Mouse (Mus musculus): ENCODE measurements around the gene Aif1. TPM values are rescaled to one million over a fixed set of nuclear protein-coding genes. Genes with fewer than 3 reads are reported as not detected.

The Aif1 gene
- polyA plus RNA-seq, 1 experiment from 2014 or later, result 3.9 TPM

DNA sequence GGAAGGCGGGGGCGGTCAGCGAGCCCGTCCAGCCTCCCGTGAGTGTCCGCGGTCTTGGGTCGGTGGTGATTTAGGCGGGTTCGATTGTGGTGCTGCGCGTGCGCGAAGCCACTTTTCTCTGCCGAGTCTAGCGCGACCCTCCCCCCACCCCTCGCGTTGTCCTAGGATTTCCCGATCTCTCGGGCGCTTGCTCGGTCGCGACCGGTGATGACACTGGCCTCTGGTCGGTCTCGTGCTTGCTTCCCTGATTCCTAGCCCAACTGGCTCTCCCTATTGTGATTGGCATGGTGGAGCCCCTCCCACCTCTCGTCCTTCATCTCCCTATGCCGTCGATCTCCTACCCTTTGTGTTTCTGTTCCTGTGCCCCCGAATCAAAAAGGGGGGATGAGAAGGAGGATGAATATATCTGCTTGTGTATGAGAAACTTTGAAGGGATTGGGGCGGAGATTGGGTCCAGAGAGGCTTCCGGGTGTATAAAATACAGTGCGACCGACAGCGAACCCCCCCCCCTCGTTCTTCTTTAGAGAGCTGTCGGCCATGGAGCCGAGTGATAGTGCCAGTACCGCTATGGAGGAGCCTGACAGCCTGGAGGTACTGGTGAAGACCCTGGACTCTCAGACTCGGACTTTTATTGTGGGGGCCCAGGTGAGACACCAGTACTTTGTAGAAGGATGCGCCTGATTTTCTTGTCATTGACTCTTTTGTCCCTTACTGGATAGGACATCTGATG is 40.1 kb downstream of the Aif1 start:
- peak overlapping the region; percentile 81 for H3K27ac ChIP-seq (replicated peaks; ENCODE audit: low read depth, low read length)
- WGBS, result under 1% methylated on average over 40 of the region's 43 CpGs
- ATAC-seq (ENCODE audit: insufficient number of reproducible peaks, low FRiP score, low TSS enrichment, low read depth), result peak; percentile 61; the same call in 1 of the 2 replicates
- H3K27me3 ChIP-seq (ENCODE audit: control insufficient read depth, insufficient read depth, low read length), result no peaks in the 10 kb centered on the region
- H3K9ac ChIP-seq (ENCODE audit: low read length), result peak overlapping the region; percentile 64
- peaks cover 22% of the 10 kb centered on the region for H3K36me3 ChIP-seq (ENCODE audit: control insufficient read depth, insufficient read depth, low read length)
- H3K9me3 ChIP-seq (ENCODE audit: control insufficient read depth, low read length), result no peaks in the 10 kb centered on the region
- no peak for DNase-seq (ENCODE audit: low spot score)
- H3K4me3 ChIP-seq (ENCODE audit: low read depth, low read length), result peak overlapping the region; percentile 62
- H3K4me1 ChIP-seq (ENCODE audit: control insufficient read depth, insufficient read depth, low read length), result peaks cover 8% of the 10 kb centered on the region
- peak overlapping the region; percentile 62 for H3K4me2 ChIP-seq (ENCODE audit: low read depth, severe bottlenecking)

GRCm38 (mm10) chr17:35134801-35135590 is 40.9 kb downstream of the Aif1 start, which contains the start of gene Bag6:
Bag6 (plus strand) TSS chr17:35135178.
- Histone ChIP-seq H3K4me1 (ENCODE audit: control insufficient read depth, insufficient read depth, low read length) (peaks cover 8% of the 10 kb centered on the region), H3K9ac (ENCODE audit: low read length) (peak within 1 kb of the TSS; percentile 64), H3K36me3 (ENCODE audit: control insufficient read depth, insufficient read depth, low read length) (peaks cover 14% of the 10 kb centered on the region), H3K4me2 (ENCODE audit: low read depth, severe bottlenecking) (peak within 1 kb of the TSS; percentile 62), H3K4me3 (ENCODE audit: low read depth, low read length) (peak within 1 kb of the TSS; percentile 62), H3K9me3 (ENCODE audit: control insufficient read depth, low read length) (no peaks in the 10 kb centered on the region), H3K27me3 (ENCODE audit: control insufficient read depth, insufficient read depth, low read length) (no peaks in the 10 kb centered on the region), H3K27ac (replicated peaks; ENCODE audit: low read depth, low read length) (peak within 1 kb of the TSS; percentile 81)
- WGBS, result under 1% methylated on average over 66 of the region's 66 CpGs
- DNase-seq (ENCODE audit: low spot score) (peak; percentile 96), ATAC-seq (ENCODE audit: insufficient number of reproducible peaks, low FRiP score, low TSS enrichment, low read depth) (peak; percentile 90)

GRCm38 (mm10) chr17:35133517-35133916 is 42.4 kb downstream of the Aif1 start:
- DNase-seq (ENCODE audit: low spot score) (no peak), ATAC-seq (ENCODE audit: insufficient number of reproducible peaks, low FRiP score, low TSS enrichment, low read depth) (no peak)
- Histone ChIP-seq H3K27ac (replicated peaks; ENCODE audit: low read depth, low read length) (no peak overlapping the region), H3K36me3 (ENCODE audit: control insufficient read depth, insufficient read depth, low read length) (peaks cover 2% of the 10 kb centered on the region; the same call in 1 of the 2 replicates), H3K27me3 (ENCODE audit: control insufficient read depth, insufficient read depth, low read length) (no peaks in the 10 kb centered on the region), H3K9ac (ENCODE audit: low read length) (no peak overlapping the region), H3K4me2 (ENCODE audit: low read depth, severe bottlenecking) (no peak overlapping the region), H3K9me3 (ENCODE audit: control insufficient read depth, low read length) (no peaks in the 10 kb centered on the region), H3K4me3 (ENCODE audit: low read depth, low read length) (no peak overlapping the region), H3K4me1 (ENCODE audit: control insufficient read depth, insufficient read depth, low read length) (peaks cover 8% of the 10 kb centered on the region)
- 94% methylated on average over 7 of the region's 7 CpGs for WGBS

GRCm38 (mm10) chr17:35132174-35132560 is 43.7 kb downstream of the Aif1 start:
- no peak overlapping the region for H3K9ac ChIP-seq (ENCODE audit: low read length)
- H3K36me3 ChIP-seq (ENCODE audit: control insufficient read depth, insufficient read depth, low read length), result no peaks in the 10 kb centered on the region
- no peak overlapping the region for H3K4me2 ChIP-seq (ENCODE audit: low read depth, severe bottlenecking)
- ATAC-seq (ENCODE audit: insufficient number of reproducible peaks, low FRiP score, low TSS enrichment, low read depth) (no peak), DNase-seq (ENCODE audit: low spot score) (no peak)
- WGBS, result 88% methylated on average over 3 of the region's 3 CpGs
- H3K4me1 ChIP-seq (ENCODE audit: control insufficient read depth, insufficient read depth, low read length), result peaks cover 9% of the 10 kb centered on the region
- no peak overlapping the region for H3K27ac ChIP-seq (replicated peaks; ENCODE audit: low read depth, low read length)
- no peaks in the 10 kb centered on the region for H3K9me3 ChIP-seq (ENCODE audit: control insufficient read depth, low read length)
- no peaks in the 10 kb centered on the region for H3K27me3 ChIP-seq (ENCODE audit: control insufficient read depth, insufficient read depth, low read length)
- no peak overlapping the region for H3K4me3 ChIP-seq (ENCODE audit: low read depth, low read length)

DNA sequence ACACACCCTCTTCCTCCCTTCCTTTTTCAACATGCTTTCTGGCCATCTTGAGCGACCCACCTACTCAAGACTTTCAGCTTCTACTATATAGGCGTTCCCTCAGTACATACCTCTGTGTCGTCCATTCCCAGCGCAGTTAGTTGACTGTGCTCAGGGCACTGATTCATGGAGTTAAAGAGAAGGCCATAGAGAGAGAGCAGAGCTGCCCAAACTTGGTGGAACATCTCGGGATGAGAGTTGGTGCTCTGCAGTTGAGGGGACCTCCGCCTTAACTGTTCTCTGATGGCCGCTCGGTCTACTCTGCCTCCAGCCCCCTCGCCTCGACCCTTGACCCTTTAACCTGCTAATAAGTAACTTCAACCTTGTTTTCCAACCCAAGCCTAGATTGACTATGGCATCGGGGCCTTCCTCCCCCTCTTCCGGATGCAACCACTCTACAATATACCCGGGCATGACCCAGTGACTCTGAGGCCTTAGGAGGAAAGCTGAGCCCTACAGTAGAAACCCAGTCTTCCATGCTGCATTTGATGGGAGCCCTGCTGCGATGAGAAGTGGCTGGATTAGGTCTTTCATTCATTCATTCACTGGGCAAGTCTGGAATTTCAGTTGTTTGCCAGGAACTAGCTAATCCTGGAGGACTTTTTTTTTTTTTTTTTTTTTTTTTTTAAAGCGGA is 44.2 kb downstream of the Aif1 start, which contains the start of gene Apom:
Apom (minus strand) TSS at position 551 of the 674 bp plus-strand sequence.
- no peaks in the 10 kb centered on the region for H3K36me3 ChIP-seq (ENCODE audit: control insufficient read depth, insufficient read depth, low read length)
- WGBS, result 84% methylated on average over 15 of the region's 15 CpGs
- H3K9ac ChIP-seq (ENCODE audit: low read length), result no peak within 1 kb of the TSS
- DNase-seq (ENCODE audit: low spot score) (no peak), ATAC-seq (ENCODE audit: insufficient number of reproducible peaks, low FRiP score, low TSS enrichment, low read depth) (no peak)
- H3K9me3 ChIP-seq (ENCODE audit: control insufficient read depth, low read length), result no peaks in the 10 kb centered on the region
- no peaks in the 10 kb centered on the region for H3K27me3 ChIP-seq (ENCODE audit: control insufficient read depth, insufficient read depth, low read length)
- H3K4me1 ChIP-seq (ENCODE audit: control insufficient read depth, insufficient read depth, low read length), result peaks cover 10% of the 10 kb centered on the region
- no peak within 1 kb of the TSS for H3K4me2 ChIP-seq (ENCODE audit: low read depth, severe bottlenecking)
- no peak within 1 kb of the TSS for H3K27ac ChIP-seq (replicated peaks; ENCODE audit: low read depth, low read length)
- no peak within 1 kb of the TSS for H3K4me3 ChIP-seq (ENCODE audit: low read depth, low read length)

DNA sequence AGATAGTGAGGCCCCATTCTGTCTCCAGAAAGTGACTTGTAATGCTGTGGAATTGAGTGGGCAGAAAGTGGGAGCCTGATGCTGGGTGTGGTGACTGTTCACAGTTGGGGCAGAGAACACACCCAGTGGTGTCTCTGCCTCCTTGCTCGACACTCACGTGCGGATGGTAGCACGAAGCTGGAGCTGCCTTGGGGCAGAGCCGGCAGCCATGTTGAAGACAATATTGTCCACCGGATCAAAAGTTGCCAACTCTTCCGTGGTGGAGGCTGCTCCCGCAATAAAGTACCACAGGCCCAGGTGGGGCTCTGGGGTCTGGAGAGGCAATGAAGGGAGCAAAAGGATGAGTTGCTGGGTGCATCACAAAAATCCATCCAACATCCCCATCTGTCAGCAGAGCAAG is 44.8 kb downstream of the Aif1 start:
- no peak overlapping the region for H3K4me3 ChIP-seq (ENCODE audit: low read depth, low read length)
- H3K9me3 ChIP-seq (ENCODE audit: control insufficient read depth, low read length), result no peaks in the 10 kb centered on the region
- ATAC-seq (ENCODE audit: insufficient number of reproducible peaks, low FRiP score, low TSS enrichment, low read depth), result no peak
- no peaks in the 10 kb centered on the region for H3K36me3 ChIP-seq (ENCODE audit: control insufficient read depth, insufficient read depth, low read length)
- H3K27me3 ChIP-seq (ENCODE audit: control insufficient read depth, insufficient read depth, low read length), result no peaks in the 10 kb centered on the region
- no peak for DNase-seq (ENCODE audit: low spot score)
- 86% methylated on average over 8 of the region's 8 CpGs for WGBS
- no peak overlapping the region for H3K4me2 ChIP-seq (ENCODE audit: low read depth, severe bottlenecking)
- H3K27ac ChIP-seq (replicated peaks; ENCODE audit: low read depth, low read length), result no peak overlapping the region
- no peak overlapping the region for H3K9ac ChIP-seq (ENCODE audit: low read length)
- 0 out of 2 replicates have a peak, but pooled peaks cover 8% of the 10 kb centered on the region for H3K4me1 ChIP-seq (ENCODE audit: control insufficient read depth, insufficient read depth, low read length)

- H3K4me2 ChIP-seq (ENCODE audit: low read depth, severe bottlenecking), result no peak overlapping the region
- H3K9me3 ChIP-seq (ENCODE audit: control insufficient read depth, low read length), result no peaks in the 10 kb centered on the region
- ATAC-seq (ENCODE audit: insufficient number of reproducible peaks, low FRiP score, low TSS enrichment, low read depth), result no peak
- H3K27me3 ChIP-seq (ENCODE audit: control insufficient read depth, insufficient read depth, low read length), result no peaks in the 10 kb centered on the region
- H3K9ac ChIP-seq (ENCODE audit: low read length), result no peak overlapping the region
- WGBS, result 78% methylated on average over 11 of the region's 11 CpGs
- H3K36me3 ChIP-seq (ENCODE audit: control insufficient read depth, insufficient read depth, low read length), result 0 out of 2 replicates have a peak, but pooled peaks cover 3% of the 10 kb centered on the region
- peaks cover 12% of the 10 kb centered on the region; the same call in 1 of the 2 replicates for H3K4me1 ChIP-seq (ENCODE audit: control insufficient read depth, insufficient read depth, low read length)
- H3K4me3 ChIP-seq (ENCODE audit: low read depth, low read length), result no peak overlapping the region
- DNase-seq (ENCODE audit: low spot score), result no peak
- H3K27ac ChIP-seq (replicated peaks; ENCODE audit: low read depth, low read length), result no peak overlapping the region
Observed at GRCm38 (mm10) chr17:35128996-35129395, 46.9 kb downstream of the Aif1 start.

DNA sequence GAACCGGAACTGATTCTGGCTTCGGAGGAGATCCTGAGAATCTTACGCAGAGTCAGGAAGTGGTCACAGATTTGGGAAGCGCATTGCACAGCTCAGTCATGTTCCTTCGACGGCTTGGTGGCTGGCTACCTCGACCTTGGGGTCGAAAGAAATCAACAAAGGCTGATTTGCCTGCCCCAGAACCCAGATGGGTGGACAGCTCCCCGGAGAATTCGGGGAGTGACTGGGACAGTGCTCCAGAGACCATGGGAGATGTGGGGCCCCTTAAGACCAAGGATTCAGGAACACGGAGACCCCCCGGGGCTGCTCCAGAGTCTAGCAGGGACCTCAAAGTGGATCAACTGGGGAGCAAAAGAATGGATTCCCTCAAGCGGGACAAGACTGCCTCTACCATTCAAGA is 48.9 kb downstream of the Aif1 start:
- H3K4me3 ChIP-seq (ENCODE audit: low read depth, low read length), result peak overlapping the region; percentile 66
- H3K9me3 ChIP-seq (ENCODE audit: control insufficient read depth, low read length), result no peaks in the 10 kb centered on the region
- H3K27ac ChIP-seq (replicated peaks; ENCODE audit: low read depth, low read length), result no peak overlapping the region
- WGBS, result 73% methylated on average over 13 of the region's 13 CpGs
- no peaks in the 10 kb centered on the region for H3K27me3 ChIP-seq (ENCODE audit: control insufficient read depth, insufficient read depth, low read length)
- no peak overlapping the region for H3K9ac ChIP-seq (ENCODE audit: low read length)
- 0 out of 2 replicates have a peak, but pooled peaks cover 3% of the 10 kb centered on the region for H3K36me3 ChIP-seq (ENCODE audit: control insufficient read depth, insufficient read depth, low read length)
- no peak for ATAC-seq (ENCODE audit: insufficient number of reproducible peaks, low FRiP score, low TSS enrichment, low read depth)
- DNase-seq (ENCODE audit: low spot score), result no peak
- H3K4me2 ChIP-seq (ENCODE audit: low read depth, severe bottlenecking), result peak overlapping the region; percentile 81
- H3K4me1 ChIP-seq (ENCODE audit: control insufficient read depth, insufficient read depth, low read length), result peaks cover 12% of the 10 kb centered on the region; the same call in 1 of the 2 replicates
